Mouse (Mus musculus) spleen, adult 10 weeks (tissue): Measurements from ENCODE around the gene Sms. TPM values are rescaled to one million over a fixed set of nuclear protein-coding genes. Genes with fewer than 3 reads are reported as not detected.

Source experiments
- polyA plus RNA-seq: library from polyadenylated mRNA; stranded (reverse); fragments of 350-450 nt; fragmentation: Illumina TruSeq; extraction: RNeasy Lipid Tissue Mini Kit (QIAGEN cat#74804); gene quantifications from one replicate; pipeline ENCODE4 v1.2.3, GENCODE M21; 2015; ENCODE audit warnings: low replicate concordance; ENCODE audit not compliant: insufficient read depth

Gene Sms
- polyA plus RNA-seq = 98.5 TPM

DNA sequence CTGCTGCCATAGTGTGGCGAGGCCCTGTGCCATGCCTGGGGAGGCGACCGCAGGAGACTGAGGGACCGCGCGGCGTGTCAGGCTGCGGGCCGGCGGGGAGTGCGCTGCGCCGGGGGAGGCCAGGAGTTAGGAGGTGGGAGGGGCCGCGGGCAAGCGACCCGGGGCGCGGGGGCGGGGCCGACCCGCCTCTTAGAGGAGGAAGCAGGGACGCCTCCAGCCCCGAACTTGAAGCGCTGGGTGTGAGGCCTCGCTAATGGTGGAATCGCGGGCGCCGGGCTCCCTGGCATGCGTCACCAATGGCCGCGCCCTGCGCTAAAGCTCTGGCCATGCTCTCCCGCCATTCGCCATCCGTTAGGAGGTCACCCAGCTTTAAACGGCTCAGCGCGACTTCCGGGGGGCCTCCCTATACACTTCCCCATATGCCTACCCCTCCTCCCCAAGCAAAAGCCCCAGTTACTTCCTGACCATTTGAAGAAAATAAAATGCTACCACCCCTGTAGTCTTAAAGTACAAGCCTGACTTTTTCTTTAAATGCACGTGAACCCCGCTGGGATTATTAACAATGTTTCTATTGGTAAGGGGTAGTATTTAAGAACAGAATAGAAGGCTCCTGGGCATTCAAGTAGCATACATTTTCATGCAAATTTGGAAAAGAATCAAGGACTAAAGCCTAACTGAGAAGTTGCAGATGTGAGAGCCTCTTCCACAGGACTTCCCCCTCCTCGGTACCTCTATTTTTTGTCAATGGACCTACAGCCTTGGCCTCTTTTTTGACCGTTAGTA, at the start of gene Sms:
Gene Sms, minus strand, starts transcription at position 344 of the 783 bp plus-strand sequence.

GRCm38 (mm10) chrX:157415212-157415611, 76.9 kb downstream of the Sms start, which contains the start of gene Phex:
TSS of gene Phex (minus strand) at chrX:157415312.

Other genes starting within 250 kb of the Sms start
- 0.14 TPM for gene Phex, start 77.0 kb downstream of the Sms start, polyA plus RNA-seq
- 7.4 TPM for gene Yy2, start 76.7 kb upstream of the Sms start, polyA plus RNA-seq
- gene Mbtps2, start 106.4 kb upstream of the Sms start, polyA plus RNA-seq = 27.3 TPM
- gene Smpx, start 206.6 kb upstream of the Sms start, polyA plus RNA-seq = not detected